Mouse (Mus musculus) lung, embryonic 15.5 days (tissue): ENCODE data around the gene Exoc3l4. TPM values are rescaled to one million over a fixed set of nuclear protein-coding genes. Genes with fewer than 3 reads are reported as not detected.
A peak's percentile ranks its signal among the peaks of the same experiment; 100 is the strongest.

Experiments
- ATAC-seq: fragments of 200-750 bp; cut with Nextera tagmentation; 2 replicates; pipeline ENCODE4 v1.8.0; 2017; ENCODE audit warnings: moderate number of reproducible peaks, borderline replicate concordance; ENCODE audit not compliant: low FRiP score, low TSS enrichment; ENCODE audit errors: extremely low read depth
- H3K27ac ChIP-seq: fragments of 300-500 bp; sonication (generic); 2 replicates; pipeline ENCODE4 v1.5.1; 2015; ENCODE audit warnings: moderate library complexity, mild to moderate bottlenecking, inconsistent platforms
- H3K27me3 ChIP-seq: fragments of 300-500 bp; sonication (generic); 2 replicates; pipeline ENCODE4 v1.6.1; 2015; ENCODE audit warnings: inconsistent platforms
- H3K36me3 ChIP-seq: fragments of 300-500 bp; sonication (generic); 2 replicates; pipeline ENCODE4 v1.6.1; 2015; ENCODE audit warnings: inconsistent platforms
- H3K4me1 ChIP-seq: fragments of 300-500 bp; sonication (generic); 2 replicates; pipeline ENCODE4 v1.6.1; 2015; ENCODE audit warnings: inconsistent platforms
- H3K4me2 ChIP-seq: fragments of 300-500 bp; sonication (generic); 2 replicates; pipeline ENCODE4 v1.6.1; 2015; ENCODE audit warnings: inconsistent platforms, mild to moderate bottlenecking, moderate library complexity
- H3K4me3 ChIP-seq: fragments of 300-500 bp; sonication (generic); 2 replicates; pipeline ENCODE4 v1.5.1; 2015; ENCODE audit warnings: mild to moderate bottlenecking, inconsistent platforms
- H3K9ac ChIP-seq: fragments of 300-500 bp; sonication (generic); 2 replicates; pipeline ENCODE4 v1.6.1; 2015; ENCODE audit warnings: inconsistent platforms
- H3K9me3 ChIP-seq: fragments of 300-500 bp; sonication (generic); 2 replicates; pipeline ENCODE4 v1.6.1; 2016; ENCODE audit warnings: inconsistent platforms
- WGBS: fragments of 180-500 bp; shearing (Covaris S2); methylation state at CpG from one replicate; pipeline ENCODE4 v1.1.7; 2015; 5-methylcytosine and 5-hydroxymethylcytosine counted together
- polyA plus RNA-seq: library from polyadenylated mRNA; unstranded; fragments of >200 nt; fragmentation: Nextera tagmentation; extraction: Ambion mirVana; gene quantifications from 2 replicates; pipeline ENCODE4 v1.2.1, GENCODE M21; 2015

Exoc3l4 gene
- polyA plus RNA-seq, 1 experiment from 2014 or later: 13.5 TPM

DNA sequence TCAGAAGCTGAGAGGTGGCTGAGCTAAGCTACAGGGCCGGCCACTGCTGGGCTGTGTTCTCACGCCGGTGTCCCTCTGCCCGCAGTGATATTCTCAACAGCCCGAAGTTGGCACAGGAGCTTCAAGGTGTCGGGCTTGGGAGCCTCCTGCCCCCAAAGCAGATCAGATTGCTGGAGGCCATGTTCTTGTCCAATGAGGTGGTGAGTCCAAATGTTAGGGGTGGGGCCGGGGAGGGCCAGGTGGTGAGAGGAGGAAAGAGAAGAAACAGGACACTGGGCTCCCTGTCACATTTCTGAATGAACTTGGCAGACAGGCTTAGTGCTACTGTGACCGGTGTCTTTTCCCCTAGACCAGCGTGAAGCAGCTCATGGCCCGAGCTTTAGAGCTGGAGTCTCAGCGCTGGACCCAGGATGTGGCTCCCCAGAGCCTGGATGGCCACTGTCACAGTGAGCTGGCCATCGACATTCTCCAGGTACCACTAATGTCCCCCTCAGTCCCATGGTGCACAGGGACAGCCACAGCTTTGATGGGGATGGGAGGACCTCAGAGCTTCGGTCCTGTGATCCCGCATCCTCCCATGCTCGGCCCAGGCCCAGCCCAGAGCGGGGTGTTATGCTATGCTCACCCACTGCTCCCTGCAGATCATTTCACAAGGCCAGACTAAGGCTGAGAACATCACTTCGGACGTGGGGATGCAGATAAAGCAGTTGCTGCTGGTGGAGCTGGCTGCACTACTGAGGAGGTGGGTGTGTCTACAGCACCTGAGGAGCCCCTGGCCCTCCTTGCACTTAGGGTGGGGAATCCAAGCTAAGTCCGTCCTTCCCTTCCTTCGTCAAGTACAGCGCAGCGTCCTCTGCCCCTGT, 31.3 kb downstream of the Exoc3l4 start:
- Histone ChIP-seq H3K36me3 (no peaks in the 10 kb centered on the region), H3K4me3 (no peak overlapping the region), H3K27ac (no peak overlapping the region), H3K27me3 (peaks cover 61% of the 10 kb centered on the region), H3K9ac (no peak overlapping the region), H3K4me2 (no peak overlapping the region), H3K9me3 (no peaks in the 10 kb centered on the region), H3K4me1 (peaks cover 38% of the 10 kb centered on the region)
- no peak for ATAC-seq
- 34% methylated on average over 22 of the region's 22 CpGs for WGBS

DNA sequence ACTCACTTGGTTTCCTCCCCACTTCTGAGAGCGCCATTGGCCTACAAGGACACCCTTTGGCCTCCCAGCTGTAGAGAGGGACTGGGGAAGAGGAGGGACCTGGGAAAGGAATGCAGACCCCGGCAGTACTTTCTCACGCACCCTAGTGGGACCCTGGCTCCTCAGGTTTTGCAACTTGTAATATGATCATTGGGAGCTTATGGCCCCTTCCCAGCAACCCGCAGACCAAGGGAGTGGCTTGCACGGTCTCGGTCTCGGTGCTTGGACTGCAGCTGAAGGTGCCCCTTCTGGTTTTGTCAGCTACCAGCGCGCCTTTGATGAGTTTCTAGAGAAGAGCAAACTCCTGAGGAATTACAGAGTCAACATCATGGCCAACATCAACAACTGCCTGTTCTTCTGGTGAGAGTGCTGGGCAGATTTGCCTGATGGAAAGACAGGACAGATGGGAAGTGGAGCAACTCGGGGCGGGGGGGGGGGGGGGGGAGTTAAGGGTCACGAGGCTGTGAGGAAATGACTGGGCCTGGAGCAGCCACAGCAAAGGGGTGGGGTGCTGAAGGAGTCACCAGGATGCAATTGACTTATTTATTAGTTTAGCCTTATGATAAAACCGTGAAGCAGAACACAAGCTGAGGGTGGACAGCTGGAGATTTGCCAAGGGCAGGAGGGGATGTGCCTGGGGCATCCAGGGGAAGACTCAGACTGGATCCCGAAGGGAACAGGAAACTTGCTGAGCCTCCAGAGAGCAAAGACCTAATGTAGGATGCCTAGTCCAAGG, 32.3 kb downstream of the Exoc3l4 start:
- no peaks in the 10 kb centered on the region for H3K9me3 ChIP-seq
- no peak overlapping the region for H3K4me3 ChIP-seq
- WGBS: 18% methylated on average over 12 of the region's 14 CpGs
- no peak overlapping the region for H3K9ac ChIP-seq
- no peak overlapping the region; the same call in 1 of the 2 replicates for H3K27ac ChIP-seq
- no peak for ATAC-seq
- H3K4me2 ChIP-seq: peak overlapping the region; percentile 0; the same call in 1 of the 2 replicates
- H3K27me3 ChIP-seq: peaks cover 51% of the 10 kb centered on the region
- H3K4me1 ChIP-seq: peaks cover 37% of the 10 kb centered on the region
- no peaks in the 10 kb centered on the region for H3K36me3 ChIP-seq

GRCm38 (mm10) chr12:111450359-111450758, 33.5 kb downstream of the Exoc3l4 start:
- WGBS: 33% methylated on average over 6 of the region's 6 CpGs
- Histone ChIP-seq H3K4me2 (no peak overlapping the region), H3K36me3 (no peaks in the 10 kb centered on the region), H3K9ac (no peak overlapping the region), H3K9me3 (no peaks in the 10 kb centered on the region), H3K27ac (peak overlapping the region; percentile 41; the same call in 1 of the 2 replicates), H3K4me3 (no peak overlapping the region), H3K27me3 (peaks cover 39% of the 10 kb centered on the region), H3K4me1 (peaks cover 42% of the 10 kb centered on the region)
- ATAC-seq: no peak

DNA sequence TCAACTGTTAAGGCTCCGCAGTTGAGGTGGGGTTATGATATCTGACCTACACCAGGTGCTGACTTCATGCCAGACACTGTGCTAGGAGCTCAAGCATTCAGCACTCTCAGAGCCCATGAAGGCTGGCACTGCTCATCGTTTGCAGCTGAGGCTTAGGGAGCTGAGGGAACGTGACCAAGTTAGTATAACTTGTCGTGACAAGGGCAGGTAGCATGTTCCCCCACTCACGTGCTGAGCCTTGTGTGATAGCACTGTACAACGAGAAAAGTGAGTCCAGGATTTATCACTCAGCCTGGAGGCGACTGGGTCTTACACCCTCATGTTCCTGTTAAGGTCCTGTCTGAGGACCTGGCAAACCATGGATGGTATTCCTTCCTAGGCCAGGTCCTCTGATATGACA, 34.7 kb downstream of the Exoc3l4 start:
- no peak overlapping the region for H3K9ac ChIP-seq
- 78% methylated on average over 7 of the region's 7 CpGs for WGBS
- no peak overlapping the region for H3K27ac ChIP-seq
- H3K9me3 ChIP-seq: no peaks in the 10 kb centered on the region
- H3K36me3 ChIP-seq: no peaks in the 10 kb centered on the region
- H3K4me3 ChIP-seq: no peak overlapping the region
- no peak overlapping the region for H3K4me2 ChIP-seq
- H3K27me3 ChIP-seq: peaks cover 27% of the 10 kb centered on the region
- peaks cover 33% of the 10 kb centered on the region for H3K4me1 ChIP-seq
- ATAC-seq: no peak

DNA sequence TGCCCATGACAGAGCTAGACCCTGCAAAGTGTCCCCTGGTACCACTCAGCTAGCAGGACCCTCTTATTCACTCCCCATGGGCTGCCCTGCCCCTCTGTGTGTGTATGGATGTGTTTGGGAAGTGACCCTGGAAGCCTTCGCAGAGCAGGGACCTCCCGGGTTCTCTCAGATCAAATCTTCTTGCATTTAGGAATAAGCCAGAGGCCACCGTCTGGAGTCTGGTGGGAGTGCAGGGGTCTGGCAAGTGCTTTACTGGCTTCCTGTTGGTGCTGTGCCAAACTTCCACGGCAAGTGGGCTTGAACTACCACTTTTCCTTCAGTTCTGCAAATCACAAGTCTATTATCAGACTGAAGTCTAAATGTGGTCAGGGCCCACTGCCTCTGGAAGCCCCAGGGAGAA, 37.2 kb downstream of the Exoc3l4 start:
- Histone ChIP-seq H3K36me3 (no peaks in the 10 kb centered on the region), H3K4me3 (no peak overlapping the region), H3K4me2 (no peak overlapping the region), H3K9ac (no peak overlapping the region), H3K4me1 (peaks cover 22% of the 10 kb centered on the region), H3K27me3 (peaks cover 4% of the 10 kb centered on the region; the same call in 1 of the 2 replicates), H3K27ac (no peak overlapping the region), H3K9me3 (no peaks in the 10 kb centered on the region)
- WGBS: 21% methylated on average over 4 of the region's 4 CpGs
- ATAC-seq: no peak

- Histone ChIP-seq H3K4me1 (peaks cover 15% of the 10 kb centered on the region), H3K27me3 (peaks cover 6% of the 10 kb centered on the region; the same call in 1 of the 2 replicates), H3K4me3 (no peak overlapping the region), H3K4me2 (no peak overlapping the region), H3K36me3 (no peaks in the 10 kb centered on the region), H3K27ac (no peak overlapping the region), H3K9ac (no peak overlapping the region), H3K9me3 (no peaks in the 10 kb centered on the region)
- WGBS: 56% methylated on average over 10 of the region's 10 CpGs
- no peak for ATAC-seq
These were observed 37.9 kb downstream of the Exoc3l4 start for GRCm38 (mm10) chr12:111454543-111455280.

DNA sequence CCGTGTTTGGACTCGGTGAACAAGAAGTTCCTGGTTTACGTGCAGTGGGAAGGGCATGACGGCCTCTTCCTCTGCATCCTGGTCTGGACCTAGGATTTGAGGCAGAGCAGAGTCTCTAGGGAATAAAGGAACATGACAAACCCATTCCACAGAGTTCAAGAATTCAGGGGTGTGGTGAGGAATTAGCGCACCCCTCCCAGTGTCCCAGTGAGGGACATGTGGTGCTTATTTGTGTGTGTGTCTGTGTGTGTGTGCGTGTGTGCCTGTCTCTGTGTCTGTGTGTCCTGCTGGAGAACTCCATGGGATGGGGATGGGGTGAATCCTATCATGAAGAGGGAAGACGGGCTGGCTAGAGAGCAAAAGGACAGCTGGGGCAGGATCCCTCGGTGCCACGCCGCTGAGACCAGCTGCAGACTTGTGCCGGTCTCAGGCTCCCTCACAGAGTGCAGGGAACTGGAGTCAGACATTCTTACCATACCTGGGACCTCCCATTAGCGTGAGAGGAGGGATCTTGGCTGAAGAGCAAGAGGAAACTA, 38.6 kb downstream of the Exoc3l4 start:
- no peak overlapping the region for H3K4me2 ChIP-seq
- no peaks in the 10 kb centered on the region for H3K36me3 ChIP-seq
- H3K4me1 ChIP-seq: peaks cover 9% of the 10 kb centered on the region
- no peak for ATAC-seq
- no peak overlapping the region for H3K4me3 ChIP-seq
- H3K27me3 ChIP-seq: peaks cover 4% of the 10 kb centered on the region; the same call in 1 of the 2 replicates
- H3K27ac ChIP-seq: no peak overlapping the region
- no peak overlapping the region for H3K9ac ChIP-seq
- WGBS: 58% methylated on average over 12 of the region's 12 CpGs
- no peaks in the 10 kb centered on the region for H3K9me3 ChIP-seq

- Histone ChIP-seq H3K27me3 (peaks cover 4% of the 10 kb centered on the region; the same call in 1 of the 2 replicates), H3K4me3 (no peak overlapping the region), H3K36me3 (no peaks in the 10 kb centered on the region), H3K9ac (no peak overlapping the region), H3K27ac (no peak overlapping the region), H3K9me3 (no peaks in the 10 kb centered on the region), H3K4me1 (peaks cover 8% of the 10 kb centered on the region; the same call in 1 of the 2 replicates), H3K4me2 (no peak overlapping the region)
- WGBS: 47% methylated on average over 8 of the region's 8 CpGs
- no peak for ATAC-seq
These were observed 39.0 kb downstream of the Exoc3l4 start for GRCm38 (mm10) chr12:111455860-111456259.

DNA sequence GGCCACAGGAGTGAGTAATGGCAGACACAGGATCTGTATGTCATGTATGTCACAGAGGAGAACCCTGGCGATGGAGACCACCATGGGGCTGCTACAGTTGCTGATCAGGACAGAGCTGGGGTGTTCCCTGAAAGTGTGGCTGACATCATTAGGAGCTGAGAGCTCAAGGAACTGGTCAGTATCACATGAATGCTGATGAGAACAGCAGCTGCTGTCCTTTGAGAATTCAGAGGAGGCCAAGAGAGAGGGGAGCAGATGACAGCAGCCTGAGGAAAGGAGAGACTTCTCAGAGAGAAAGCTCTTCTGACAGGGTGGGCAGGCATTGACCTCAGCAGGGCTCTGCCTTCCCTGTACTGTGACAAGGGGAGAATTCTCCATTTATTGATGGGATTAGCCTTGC, 40.9 kb downstream of the Exoc3l4 start:
- Histone ChIP-seq H3K4me2 (no peak overlapping the region), H3K27me3 (peaks cover 4% of the 10 kb centered on the region; the same call in 1 of the 2 replicates), H3K9ac (no peak overlapping the region), H3K27ac (no peak overlapping the region), H3K4me3 (no peak overlapping the region), H3K9me3 (no peaks in the 10 kb centered on the region), H3K4me1 (peaks cover 16% of the 10 kb centered on the region; the same call in 1 of the 2 replicates), H3K36me3 (no peaks in the 10 kb centered on the region)
- 72% methylated on average over 1 of the region's 1 CpGs for WGBS
- ATAC-seq: no peak

- no peak for ATAC-seq
- H3K27me3 ChIP-seq: peaks cover 4% of the 10 kb centered on the region; the same call in 1 of the 2 replicates
- H3K9ac ChIP-seq: no peak overlapping the region
- H3K4me3 ChIP-seq: no peak overlapping the region
- H3K27ac ChIP-seq: no peak overlapping the region
- 70% methylated on average over 7 of the region's 7 CpGs for WGBS
- no peak overlapping the region for H3K4me2 ChIP-seq
- no peaks in the 10 kb centered on the region for H3K9me3 ChIP-seq
- 0 out of 2 replicates have a peak, but pooled peaks cover 8% of the 10 kb centered on the region for H3K4me1 ChIP-seq
- no peaks in the 10 kb centered on the region for H3K36me3 ChIP-seq
These were observed 46.8 kb downstream of the Exoc3l4 start for GRCm38 (mm10) chr12:111463570-111463969.

DNA sequence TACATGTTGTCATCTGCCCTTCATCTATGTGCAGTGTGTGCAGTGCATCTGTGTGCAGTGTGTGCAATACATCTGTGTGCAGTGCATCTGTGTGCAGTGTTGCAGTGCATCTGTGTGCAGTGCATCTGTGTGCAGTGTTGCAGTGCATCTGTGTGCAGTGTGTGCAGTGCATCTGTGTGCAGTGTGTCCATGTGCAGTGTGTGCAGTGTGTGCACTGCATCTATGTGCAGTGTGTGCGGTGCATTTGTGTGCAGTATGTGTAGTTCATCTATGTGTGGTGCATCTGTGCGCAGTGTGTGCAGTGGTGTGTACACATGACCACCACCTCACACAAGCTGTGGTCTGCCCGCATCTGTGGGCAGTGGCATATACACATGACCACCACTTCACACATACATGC, 49.6 kb downstream of the Exoc3l4 start:
- no peak for ATAC-seq
- Histone ChIP-seq H3K36me3 (no peaks in the 10 kb centered on the region), H3K4me3 (no peak overlapping the region), H3K27ac (no peak overlapping the region), H3K27me3 (no peaks in the 10 kb centered on the region), H3K9me3 (no peaks in the 10 kb centered on the region), H3K4me2 (no peak overlapping the region), H3K9ac (no peak overlapping the region), H3K4me1 (0 out of 2 replicates have a peak, but pooled peaks cover 6% of the 10 kb centered on the region)
- 93% methylated on average over 3 of the region's 3 CpGs for WGBS
